Mouse (Mus musculus): ENCODE data around the gene Col27a1.

Gene Col27a1

DNA sequence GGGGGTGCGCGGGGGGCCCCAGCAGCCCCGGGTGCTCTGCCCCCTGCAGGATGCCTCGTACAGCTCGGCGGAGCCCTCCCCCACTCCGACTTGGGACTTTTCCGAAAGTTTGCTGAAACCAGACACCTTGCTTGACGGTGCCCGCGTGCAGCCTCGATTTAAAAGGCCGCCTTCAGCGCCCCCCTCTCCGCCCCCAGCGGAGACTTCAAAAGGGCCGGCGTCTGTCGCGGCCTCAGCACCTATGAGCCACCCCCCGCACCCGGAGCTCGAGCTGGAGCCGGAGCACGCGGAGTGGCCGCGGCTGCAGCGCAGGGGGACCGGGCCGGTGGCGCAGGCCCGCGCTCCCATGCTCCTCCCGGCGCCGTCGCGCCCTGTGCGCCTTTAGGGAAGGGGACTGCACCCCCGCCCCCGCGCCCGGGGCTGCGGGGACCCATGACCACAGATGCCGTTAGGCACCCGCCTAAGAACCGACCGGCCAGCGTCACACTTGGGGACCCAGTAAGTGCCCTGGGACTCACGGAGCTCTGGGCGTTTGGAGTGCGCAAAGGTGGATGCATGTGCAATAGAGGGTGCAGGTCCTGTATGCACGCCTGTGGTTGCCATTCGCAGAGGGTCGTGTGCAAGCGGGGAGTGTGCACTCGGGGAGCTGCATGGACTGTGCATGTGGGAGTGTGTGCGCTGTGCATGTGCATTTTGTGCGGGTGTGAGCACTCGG lies at the start of gene Col27a1:
Gene Col27a1, plus strand, starts transcription at position 98 of the 715 bp plus-strand sequence.
- peak; percentile 42 for DNase-seq (ENCODE audit: low read depth, low spot score)

DNA sequence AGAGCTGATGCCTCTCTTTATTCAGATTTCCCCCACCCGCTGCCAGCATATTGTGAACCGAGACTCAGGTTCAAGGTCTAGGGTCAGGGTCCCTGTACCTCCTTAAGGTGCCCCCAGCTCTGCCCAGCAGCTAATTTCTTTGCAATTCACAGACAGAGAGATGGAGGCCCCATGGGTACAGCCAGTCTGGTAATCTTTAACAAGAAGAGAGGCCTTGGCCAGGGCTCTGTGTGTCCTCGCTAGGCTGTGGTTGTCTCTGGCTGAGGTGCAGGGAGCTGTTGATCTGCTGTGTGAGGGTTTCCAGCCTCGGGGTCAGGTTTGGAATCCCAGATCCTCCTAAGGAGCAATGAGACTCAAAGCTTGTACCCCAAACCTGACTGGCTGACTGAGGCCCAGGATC lies 48.2 kb upstream of the Col27a1 start:
- DNase-seq (ENCODE audit: low read depth, low spot score): no peak

DNA sequence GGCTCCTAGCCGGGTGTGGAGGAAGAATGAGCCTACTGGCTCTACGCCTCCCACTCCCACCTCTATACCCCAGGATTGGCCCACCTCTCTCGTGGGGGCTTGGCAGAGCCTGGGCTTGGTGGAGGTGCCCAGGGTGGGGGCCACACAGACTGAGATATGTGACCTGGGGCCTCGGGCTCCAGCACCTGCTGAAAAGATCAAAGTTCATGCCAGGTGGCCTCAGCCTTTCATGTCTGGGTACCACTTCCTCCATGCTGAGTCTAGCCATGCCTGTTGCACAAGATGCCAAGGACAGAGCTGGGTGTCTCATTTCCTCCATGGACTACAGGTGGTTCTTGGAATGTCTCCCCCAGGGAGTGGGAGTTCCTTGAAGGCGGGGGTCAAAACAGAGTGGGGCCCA lies 47.5 kb upstream of the Col27a1 start:
- no peak for DNase-seq (ENCODE audit: low read depth, low spot score)

DNA sequence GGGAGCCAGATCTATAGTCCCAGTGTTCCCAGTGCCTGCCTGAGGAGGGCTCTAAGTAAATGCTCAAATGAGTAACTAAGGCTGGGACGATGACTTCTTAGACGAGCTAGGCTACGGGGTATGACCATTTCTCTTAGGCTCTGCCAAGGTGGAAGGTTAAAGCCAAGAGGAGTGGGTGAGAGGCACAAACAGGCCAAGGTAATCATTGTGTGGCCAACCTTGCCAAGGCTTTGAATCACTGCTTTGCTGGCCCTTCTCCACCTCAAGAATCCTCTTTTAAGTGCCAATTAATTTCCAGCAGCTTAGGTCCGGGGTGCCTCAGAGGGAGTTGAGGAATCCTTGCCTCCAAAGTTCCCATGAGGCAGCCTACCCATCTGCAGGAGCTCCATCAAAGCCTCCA lies 43.7 kb upstream of the Col27a1 start:
- DNase-seq (ENCODE audit: low read depth, low spot score): no peak

DNA sequence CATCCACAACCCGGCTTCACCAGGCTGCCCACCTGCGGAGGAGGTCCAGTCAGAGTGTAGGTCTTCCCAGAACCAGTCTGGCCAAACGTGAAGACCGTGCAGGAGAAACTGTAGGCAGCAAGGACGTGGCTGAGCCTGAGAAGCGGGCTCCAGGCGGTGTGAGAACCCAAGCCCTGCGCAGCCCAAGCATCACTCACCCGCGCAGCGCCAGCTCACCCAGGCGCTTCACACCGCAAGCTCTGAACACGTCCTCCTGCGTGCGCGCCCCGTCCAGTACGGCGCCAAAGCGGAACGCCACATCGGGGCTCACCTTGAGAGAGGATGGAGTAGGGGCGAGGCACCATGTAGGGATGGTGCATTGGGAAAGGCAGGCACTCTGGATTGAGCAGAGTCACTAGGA lies 42.7 kb upstream of the Col27a1 start:
- DNase-seq (ENCODE audit: low read depth, low spot score): peak; percentile 8

DNA sequence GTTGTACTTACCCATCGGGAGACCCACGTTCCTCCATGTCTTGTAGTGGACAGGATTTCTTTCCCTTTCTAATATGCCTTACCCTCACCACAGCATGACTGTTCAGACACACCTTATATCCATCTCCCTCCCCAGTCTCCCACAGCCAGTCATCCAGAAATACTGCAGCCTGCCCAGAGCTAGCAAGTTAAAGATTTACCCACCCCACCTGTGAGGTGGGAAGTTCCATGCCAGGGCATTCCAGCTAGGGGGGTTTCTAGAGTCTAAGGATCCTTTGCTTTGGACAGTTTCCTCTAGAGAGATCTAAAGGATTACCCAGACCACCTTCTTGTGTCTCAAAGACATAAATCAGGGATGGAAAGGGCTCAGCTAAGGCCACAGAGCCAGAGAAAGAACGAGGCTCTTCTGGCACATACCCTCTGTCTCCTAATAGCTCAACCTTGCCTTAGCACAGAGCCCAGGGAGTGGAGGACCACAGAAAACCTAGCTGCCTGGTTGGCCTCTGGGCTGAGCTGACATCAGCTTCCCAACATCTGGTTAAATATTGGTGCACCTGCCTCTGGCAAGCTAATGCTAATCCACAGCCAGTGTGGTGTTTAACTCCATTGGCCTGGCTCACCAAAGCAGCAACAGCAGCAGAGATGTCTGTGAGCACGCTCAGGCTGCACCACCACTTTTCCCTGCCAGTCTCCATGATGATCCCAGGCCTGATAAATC lies 41.7 kb upstream of the Col27a1 start, which contains the start of gene Kif12:
Gene Kif12, minus strand, starts transcription at position 163 of the 717 bp plus-strand sequence.
- DNase-seq (ENCODE audit: low read depth, low spot score): no peak

DNA sequence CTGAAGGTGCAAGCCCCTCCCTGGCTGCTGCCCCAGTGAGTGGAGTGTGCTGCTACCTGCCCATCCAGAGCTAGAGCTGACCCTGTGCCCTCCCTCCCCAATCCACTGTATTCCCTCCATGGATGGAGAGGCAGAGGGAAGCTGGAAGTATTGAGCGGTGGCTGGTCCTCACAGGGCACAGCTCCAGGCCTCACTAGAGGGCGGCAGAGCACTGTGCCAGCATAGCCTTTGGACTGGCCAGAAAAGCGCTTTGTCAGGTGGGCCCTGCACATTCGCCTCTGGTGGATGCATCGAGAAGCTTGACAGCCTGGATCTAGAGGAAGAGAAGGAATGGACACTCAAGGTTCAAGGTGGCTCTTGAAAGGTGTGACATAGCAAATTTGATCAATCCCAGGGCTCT lies 32.2 kb upstream of the Col27a1 start:
- DNase-seq (ENCODE audit: low read depth, low spot score): peak; percentile 22

DNA sequence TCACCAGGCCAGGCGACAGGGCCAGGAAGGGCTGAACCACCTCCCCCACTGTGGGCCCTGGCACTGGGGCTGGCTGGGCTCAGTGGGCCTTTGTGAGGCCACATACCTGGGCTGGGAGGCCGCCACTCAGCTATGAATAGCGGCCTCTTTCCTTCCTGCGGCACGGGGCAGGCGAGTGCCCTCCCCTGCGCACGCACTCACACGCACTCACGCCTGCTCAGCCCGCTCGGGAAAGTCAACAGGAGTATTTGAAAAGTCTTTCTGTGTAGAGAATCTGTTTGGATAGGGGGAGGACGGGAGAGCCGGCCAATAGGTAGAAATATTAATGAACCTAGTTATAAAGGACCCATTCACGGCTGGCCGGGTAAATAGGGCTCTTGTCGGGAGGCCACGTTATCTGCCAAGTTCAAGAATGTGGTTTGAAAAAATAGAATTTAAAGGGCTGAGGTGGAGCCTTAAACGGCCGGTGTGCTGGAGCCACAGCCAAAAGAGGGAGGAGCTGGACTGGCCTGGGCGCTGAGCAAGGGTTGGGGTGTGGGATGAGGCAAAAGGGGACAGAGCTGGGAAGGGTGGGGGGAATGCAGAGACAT lies 27.4 kb upstream of the Col27a1 start:
- no peak for DNase-seq (ENCODE audit: low read depth, low spot score)

DNA sequence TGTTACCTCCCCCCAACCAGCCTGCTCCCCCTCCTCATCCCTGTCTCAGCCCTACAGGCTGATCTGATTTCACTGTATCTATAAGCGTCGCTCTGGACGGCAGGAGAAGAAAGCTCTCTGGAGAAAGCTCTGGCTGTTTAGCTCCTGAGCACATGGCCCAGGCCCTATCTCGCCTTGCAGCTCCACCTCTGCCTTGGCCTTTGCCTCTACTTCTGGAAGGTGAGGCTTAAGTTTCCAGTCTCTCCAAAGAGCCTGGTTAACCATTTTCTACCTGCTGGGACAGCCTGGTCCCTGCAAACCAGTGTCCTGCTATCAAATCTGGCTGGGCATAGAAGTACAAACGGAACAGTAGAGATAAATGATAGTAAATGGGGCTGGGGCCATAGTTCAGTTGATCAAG lies 22.2 kb upstream of the Col27a1 start:
- no peak for DNase-seq (ENCODE audit: low read depth, low spot score)

DNA sequence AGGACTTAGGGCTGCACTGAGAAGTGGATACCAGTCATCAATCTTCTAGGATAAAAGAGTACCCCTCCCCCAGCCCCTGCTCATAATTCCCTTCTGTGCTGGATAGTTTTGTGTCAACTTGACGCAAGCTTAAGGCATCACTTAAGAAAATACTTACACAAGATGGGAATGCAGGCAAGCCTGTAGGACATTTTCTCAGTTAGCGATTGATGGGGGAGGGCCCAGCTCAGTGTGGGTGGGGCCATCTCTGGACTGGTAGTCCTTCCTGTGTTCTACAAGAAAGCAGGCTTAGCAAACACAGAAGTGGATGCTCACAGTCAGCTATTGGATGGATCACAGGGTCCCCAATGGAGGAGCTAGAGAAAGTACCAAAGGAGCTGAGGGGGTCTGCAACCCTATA lies 19.4 kb upstream of the Col27a1 start:
- DNase-seq (ENCODE audit: low read depth, low spot score): no peak

DNA sequence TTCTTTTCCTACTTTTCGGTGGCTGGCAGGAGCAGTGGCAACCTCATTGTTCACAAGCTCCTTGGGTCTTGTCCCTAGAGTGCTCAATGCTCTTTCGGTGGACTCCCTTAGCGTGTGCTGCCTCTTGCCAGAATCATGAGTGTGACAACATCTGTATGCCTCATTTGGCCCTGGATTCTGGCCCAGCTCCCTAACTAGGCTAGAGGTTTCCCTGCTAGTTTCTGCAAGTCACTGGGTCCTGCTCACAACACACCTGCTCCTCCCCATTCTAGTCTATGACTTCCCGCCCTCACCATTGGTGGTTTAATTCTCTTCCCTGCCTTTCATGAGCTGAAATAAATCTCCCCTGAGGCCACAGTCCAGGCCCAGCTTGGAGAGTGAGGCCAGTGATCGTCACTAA lies 14.4 kb upstream of the Col27a1 start:
- DNase-seq (ENCODE audit: low read depth, low spot score): no peak

DNA sequence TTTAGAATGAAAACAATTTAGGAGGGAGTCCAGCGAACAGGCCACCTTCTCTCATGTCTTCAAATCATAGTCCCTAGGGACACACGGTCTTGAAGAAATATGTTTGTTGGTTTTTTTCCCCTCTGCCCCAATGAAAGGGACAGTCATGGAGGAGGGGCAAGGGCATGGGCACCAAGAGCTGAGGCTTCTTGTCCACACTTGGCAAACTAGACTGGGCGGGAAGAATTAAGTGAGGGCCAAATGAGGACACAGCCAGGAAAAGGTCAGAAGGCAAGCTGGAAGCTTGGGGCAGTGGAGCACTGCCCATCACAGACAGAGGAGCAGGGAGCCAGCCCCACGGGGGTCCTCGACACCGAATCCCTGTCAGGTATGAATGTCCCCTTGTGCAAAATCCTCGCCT lies 9.9 kb upstream of the Col27a1 start:
- DNase-seq (ENCODE audit: low read depth, low spot score): no peak

DNA sequence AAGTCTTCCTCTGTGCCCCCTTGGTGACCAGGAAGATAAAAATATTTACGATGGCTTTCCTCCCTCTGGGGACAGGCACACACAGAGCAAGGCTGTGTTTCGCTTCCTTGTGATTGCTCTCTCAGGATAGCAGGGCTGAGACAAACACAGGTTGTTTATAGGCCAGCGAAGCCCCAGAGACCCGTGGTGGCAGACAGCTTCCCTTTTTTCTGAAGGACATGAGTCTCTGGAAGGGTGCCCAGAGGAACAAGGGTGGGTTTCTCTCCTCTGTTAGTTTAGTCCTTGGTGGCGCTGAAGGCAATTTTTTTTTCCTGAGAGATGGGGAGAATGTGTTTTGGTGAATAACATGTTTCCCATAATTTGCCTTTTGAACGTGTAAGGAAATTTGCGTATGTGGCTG lies 8.2 kb upstream of the Col27a1 start:
- DNase-seq (ENCODE audit: low read depth, low spot score): no peak

DNA sequence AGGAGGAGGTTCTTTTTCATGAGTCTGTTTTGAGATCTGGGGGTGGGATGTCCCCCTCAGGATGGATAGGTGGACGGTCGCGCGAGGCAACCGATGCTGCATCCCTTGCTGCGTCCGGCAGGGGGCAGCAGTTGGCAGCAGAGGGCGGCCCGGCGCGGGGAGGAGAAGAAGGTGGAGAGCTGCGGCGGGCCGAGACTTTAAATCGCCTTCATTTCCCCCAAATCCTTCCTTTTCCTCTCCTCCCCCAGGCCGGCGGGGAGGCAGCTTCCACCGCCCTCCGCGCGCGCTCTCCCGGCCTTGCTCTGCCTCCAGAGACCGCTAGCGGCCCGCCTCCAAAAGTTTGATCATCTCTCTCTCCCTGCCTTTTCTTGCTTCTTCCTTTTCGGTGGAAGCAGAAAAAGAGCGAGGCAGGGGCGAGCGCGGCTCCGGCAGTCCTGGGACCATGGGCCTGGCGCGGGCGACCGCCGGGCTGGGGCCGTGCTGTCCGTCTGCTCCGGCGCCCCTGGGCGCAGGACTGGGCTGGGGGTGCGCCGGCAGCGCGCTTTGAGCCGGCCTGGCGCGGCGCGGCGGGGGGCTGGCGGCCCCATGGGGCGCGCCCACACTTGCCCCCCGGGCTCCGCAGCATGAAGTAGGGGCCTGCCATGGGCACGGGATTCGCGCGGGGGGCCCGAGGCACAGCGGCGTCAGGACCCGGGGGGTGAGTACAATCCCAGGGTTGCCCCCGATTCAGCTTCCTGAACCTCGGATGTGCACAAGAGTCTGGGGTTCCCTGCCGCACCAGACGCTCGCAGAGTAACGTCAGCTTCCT lies 1.6 kb downstream of the Col27a1 start:
- peak; percentile 57 for DNase-seq (ENCODE audit: low read depth, low spot score)

DNA sequence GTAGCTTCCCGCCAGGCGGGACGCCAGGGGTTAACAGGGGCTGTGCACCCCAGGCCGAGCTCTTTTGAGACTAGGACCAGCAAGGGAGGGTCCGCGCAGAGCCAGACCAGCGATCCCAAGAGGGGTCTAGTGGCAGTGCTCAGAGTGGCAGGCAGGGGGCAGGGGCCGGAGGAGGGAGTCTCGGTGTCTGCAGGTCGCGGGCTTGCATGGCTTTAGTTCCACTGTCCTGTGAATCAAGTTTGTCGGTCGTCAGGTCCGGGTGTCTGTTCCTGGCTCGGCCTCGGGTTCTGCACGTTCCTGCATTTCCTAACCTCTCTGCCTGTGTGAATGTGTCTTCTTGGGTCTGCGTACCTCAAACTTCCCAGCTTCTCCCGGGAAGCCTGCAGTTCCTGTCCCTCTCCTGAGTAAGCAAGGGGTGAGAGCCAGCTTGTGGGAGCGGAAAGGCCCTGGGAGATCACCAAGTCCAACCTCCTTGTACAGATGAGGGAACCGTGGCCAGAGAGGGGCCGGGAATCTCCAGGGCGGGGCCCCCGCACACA lies 2.3 kb downstream of the Col27a1 start:
- peak; percentile 74 for DNase-seq (ENCODE audit: low read depth, low spot score)

DNA sequence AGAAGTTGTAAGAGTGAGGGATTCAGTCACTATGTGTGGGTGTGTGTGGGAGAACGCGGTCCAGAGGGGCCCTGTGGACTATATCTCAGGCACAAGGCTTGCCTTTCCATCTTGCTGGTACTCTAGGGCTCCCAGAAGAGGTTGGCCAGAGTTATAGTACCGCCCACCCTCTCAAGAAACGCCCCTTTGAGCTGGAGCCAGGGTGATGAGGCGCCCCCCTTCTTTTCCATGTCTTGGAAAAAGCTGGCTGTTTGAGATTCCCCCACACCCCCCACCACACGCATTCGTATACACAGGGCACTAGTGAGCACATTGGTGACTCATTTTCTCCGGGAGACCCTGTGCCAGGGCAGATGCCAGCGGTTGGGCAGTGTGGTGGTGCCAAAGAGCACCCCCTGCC lies 2.8 kb downstream of the Col27a1 start:
- no peak for DNase-seq (ENCODE audit: low read depth, low spot score)

DNA sequence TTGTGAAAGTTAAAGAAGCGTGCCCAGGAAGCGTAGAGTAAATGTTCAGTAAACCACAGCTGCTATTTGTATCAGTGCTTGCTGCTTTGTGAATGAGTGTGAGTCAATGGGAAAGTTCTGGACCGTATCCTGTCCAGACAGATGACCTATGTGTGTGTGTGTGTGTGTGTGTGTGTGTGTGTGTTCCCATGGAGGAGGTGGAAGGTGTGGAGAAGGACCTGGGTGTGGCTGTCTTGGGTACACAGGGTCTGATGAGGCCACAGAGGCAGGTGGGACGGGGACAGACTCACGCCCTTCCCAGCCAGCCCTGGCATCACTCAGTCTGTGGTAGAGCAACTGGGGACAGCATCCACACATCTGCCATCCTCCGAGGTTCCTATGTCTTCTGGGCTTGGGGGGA lies 3.7 kb downstream of the Col27a1 start:
- no peak for DNase-seq (ENCODE audit: low read depth, low spot score)

DNA sequence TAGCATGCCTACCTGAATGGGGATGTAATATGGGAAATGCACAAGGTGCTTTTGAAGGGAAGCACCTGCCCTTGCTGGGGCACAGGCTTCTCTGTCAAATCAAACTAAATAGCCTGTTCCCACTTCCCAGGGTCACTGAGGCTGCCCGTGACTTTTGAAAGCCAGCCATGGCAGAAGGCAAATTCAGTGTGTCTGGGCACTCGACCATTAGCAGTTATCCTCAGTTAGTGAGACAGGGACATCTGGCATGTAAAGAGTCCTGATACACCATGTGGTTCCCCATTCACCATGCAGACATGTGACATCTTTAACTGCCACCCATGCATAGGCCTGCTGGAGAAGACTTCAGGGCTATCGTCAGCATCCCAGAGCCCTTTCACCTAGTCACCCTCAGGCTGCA lies 5.3 kb downstream of the Col27a1 start:
- DNase-seq (ENCODE audit: low read depth, low spot score): no peak

DNA sequence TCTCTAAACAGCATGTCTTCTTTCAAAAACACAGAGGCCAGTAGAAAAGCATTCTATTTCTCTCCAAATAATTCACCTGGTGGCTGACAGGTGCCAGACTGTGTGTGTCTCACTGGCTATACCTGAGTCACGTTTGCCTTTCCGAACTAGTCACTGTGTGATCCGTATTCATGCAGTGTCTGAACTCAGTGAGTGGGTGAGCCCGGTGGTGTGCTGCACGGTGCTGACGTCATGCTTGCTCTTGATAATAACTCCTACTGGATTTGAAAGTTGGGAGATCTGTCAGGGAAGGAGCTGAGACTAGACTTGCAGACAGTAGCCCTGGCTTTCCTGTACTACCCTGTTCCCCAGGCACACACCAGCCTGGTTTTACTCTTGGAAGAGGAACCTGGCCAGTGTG lies 5.8 kb downstream of the Col27a1 start:
- DNase-seq (ENCODE audit: low read depth, low spot score): no peak

DNA sequence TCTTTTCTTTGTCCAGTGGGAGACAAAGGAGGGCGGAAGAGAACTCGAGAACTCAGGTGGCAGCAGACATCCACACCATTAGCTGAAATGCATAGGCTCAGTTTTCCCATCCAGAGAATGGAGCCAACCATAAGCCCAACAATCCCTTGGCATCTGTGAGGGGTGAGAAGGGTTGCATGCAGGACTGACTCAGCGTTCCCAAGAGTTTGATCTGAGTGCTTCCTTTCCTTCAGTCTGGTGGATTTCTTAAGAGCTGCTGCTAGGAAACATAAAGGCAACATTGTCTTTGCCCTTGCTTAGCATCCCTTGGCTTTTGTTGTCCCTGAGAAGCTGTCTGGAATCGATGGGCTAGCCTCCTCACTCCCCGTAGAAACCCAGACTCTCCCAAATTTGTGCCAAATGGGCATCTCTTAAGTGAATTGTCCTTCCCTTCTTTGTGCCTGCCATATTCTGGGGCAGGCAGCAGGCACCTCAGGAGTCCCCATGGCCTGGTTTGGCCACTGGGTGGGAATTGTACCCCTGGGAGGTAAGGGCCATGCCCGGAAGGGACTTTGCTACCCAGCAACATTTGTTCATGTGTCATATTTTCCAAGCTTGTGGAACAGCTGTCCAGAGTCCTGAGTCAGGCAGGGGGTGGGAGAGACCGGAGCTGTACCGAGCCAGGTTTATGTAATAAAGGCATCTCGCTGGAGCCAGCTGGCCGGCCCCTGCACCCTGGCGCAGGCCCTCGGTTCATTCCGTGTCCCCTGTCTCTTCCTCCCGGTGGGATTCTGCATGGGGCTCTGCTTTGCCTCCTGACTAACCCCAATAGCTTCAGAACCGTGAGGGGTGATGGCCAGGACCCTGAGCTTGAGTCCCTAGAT lies 7.5 kb downstream of the Col27a1 start:
- no peak for DNase-seq (ENCODE audit: low read depth, low spot score)

DNA sequence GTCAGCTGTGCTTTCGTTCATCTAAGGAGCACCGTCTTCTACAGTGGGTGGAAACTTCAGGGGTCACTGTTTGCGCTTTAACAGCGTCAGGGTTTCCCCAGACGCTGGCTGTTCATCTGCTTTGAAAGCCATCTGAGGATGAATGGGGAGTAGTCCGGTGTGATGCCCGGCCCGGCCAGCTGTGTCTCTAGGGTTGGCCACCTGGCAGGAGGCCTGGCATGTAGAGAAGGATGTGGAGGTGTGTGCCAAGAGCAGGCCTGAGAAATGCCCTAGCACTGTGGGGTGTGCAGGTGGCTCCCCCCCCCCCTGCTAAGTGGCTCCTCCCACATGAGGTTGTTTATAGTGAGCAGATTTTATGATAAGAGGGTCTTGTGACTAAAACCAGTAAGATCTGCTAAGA lies 8.4 kb downstream of the Col27a1 start:
- no peak for DNase-seq (ENCODE audit: low read depth, low spot score)
